Mouse (Mus musculus) cerebellum, postnatal 4 days (tissue): Measurements from ENCODE around the gene Sntb2.
"Not testable (repeated sequence)": the region's sequence is repeated elsewhere in the genome, so short reads cannot be mapped to it uniquely, and the experiment has no call there.

Source experiments
- DNase-seq, 2 experiments: peaks; one replicate each; pipeline ENCODE4 v3.0.0; 2022; ENCODE audit warnings: low spot score in 2 of 2, mixed read lengths in 1 of 2

The Sntb2 gene

DNA sequence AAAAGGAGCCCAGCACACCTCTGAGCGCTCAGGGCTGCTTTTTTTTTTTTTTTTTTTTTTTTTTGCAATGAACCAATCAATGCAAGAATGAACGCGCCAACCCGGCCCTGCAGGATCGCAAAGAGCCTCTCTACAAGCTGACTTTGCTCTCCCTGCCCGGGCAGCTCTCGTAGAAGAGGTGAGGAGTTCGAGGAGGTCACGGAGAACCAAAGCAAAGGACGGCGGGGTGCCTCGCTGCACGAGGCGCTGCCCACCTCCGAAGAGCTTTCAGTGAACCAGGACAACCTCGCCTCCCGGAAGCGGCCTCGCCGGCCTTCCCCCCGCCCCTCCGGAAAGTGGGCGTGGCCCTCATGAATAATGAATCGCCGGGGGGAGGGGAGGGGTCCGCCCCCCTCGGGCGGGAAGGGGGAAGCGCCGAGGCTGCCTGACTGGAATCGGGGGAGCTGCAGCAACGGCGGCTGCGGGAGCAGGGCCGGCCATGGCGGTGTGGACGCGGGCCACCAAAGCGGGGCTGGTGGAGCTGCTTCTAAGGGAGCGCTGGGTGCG is at the start of gene Sntb2:
Gene Sntb2 (plus strand): TSS at position 427 of the 546 bp plus-strand sequence.
- DNase-seq, result peak; percentile 76 to 93

DNA sequence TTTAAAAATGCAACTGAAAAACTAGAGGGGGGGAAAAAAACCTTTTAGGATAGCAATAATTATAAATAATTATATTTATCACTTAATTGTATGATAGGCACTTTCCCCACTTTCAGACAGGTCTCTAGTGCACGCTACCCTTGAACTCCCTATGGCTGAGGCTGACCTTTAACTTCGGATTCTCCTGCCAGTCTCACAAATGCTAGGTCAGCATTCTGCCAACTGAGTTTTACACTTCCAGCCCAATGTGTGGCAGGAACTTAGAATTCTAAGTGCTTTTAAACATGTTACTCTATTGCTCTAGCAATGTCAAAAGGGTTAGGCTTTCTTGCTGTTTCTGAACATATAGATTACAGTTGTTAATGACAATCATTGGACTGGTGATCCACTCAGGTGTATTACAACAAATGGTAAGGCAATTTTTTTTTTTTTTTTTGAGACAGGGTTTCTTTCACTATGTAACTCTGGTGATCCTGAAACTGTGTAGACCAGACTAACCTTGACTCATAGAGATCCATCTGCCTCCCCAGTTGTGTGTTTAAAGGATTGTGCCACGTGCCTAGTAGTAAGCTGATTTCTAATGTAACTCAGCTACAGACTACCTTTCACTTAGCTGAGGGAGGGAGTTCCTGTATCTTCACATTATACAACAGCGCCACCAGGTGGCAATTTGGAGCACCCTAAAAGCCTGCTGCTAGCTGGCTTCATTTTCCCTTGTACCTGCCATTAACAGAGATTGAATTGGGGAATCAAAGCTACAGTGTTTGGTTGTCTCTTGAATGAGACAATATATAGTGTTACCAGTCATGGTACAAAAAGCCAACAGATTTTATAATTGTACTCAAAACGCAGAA is 48.0 kb upstream of the Sntb2 start:
- peak; percentile 76 for DNase-seq

DNA sequence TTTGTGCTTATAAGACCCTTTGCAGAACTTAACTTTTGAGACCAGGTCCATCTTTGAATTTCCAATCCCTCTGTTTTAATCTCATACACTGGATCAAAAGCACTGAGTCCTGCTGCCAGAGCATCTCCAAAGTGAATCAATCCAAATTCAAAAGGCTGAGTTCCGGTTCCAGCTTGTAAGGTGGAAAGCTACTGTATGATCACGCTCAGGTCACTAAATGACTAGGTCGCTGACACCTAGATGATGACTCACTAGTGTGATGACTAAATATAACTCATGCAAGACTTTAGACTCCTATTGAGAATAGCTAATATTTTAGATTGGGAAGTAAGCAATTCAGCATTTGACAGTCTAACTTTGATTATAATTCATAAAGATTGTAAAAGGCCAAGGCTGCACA is 46.7 kb upstream of the Sntb2 start:
- no peak for DNase-seq

DNA sequence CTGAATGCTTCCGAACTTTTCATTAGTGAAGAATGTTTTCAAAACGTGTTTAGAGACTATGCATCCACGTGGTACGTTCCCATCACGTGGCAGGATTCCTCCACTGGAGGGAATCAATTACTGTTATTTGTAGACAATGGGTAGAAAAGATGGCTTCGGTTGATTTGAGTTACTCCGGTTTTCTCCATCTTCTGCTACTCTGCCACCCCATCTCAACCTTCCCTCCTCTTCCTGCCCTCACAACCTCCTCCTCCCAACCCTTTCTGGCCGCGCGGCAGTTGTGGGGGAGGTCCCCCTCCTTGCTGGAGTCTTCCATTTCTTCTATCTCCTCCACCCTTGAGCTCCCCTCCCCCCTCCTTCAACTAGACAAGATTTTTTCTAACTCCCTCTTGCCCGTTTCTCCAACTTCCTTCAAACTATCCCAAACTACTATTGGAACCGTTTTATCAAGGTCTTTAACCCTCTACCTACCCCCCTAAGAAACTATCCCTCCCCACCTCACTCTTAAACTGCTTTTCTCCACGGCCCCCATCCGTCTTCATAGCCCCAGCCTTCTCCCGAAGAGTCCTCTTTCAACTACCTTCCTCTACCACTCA is 43.2 kb upstream of the Sntb2 start:
- peak in 1 of 2 experiments; percentile 21 for DNase-seq

DNA sequence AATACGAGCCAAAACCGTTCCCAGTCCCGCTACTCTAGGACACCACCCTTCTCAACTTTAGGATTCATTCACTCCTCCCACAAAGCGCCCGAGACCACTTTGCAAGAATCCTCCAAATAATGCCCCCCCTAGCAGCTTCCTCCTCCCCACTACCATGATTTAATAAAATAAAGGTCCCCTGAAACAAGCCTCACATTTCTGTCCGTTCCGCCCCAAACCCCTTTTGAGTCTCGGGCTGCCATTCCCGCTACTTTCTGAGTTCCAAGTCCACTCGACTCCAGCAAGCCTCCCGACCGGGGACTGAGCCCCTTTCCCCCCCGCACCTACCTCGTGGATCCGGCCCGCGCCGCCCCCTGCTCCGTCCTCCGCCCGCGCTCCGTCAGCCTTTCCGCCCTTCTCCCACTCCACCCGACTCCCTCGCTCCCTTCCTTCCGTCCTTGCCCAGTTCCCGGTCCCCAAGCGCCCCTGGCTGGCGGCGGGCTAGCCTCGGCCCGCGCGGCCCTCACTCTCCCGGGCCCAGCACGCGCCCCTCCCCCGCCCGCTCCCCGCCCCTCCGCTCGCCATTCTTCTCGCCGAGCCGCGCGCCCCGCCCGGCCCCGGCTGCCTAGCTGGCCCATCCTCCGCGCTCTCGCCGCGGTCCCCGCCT is 42.6 kb upstream of the Sntb2 start:
- peak; percentile 39 to 65 for DNase-seq

DNA sequence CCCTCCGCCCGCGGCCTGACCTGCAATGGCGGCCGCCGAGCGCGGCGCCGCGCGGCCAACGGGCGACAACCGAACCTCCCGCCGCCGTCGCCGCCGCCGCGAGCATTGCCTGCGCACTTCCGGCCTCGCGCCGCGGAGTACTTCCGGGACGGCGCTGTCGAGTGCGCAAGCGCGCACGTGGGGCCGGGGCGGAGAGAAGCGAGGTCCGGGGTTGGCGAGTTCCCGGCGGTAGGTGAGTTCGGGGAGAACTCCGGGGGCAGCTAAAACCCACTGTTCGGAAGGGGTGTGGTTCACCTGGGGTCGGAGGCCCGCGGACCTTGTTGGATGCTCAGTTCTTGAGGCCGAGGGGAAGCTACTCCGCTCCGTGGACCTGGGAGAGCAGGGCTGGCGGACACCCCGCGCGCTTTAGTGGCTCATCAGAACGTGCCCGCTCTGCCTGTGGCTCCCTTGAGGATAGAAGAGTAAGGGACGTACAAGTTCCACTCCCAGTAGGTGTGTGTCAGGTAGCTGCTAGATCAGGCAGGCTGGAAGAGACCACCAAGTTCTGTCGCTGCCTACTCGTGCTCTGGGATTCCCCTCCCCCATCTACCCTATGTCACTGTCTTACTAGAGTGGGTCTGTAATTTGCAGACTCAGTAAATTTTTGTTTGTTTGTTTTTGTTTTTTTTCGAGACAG is 41.9 kb upstream of the Sntb2 start, which contains the start of gene Utp4:
Gene Utp4 (plus strand): TSS at position 156 of the 676 bp plus-strand sequence.
- peak; percentile 59 to 87 for DNase-seq

DNA sequence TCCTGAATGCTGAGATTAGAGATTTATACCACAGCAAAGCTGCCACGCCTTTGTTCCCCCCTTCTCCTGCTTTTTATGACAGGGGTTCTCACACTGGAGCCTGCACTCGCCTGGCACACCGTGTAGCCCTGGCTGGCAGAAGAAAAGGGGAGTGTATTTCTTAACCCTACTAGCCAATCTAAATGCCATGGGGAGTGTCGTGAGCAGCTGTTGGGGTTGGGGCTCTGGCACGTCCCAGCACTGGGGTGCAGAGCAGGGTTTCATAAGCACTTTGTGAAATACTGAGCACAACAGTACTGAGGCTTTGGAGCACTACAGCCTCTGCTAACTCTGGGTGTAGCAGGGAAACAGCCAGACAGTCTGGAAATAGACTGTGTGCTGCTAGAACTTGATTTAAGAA is 36.1 kb upstream of the Sntb2 start:
- DNase-seq, result no peak

DNA sequence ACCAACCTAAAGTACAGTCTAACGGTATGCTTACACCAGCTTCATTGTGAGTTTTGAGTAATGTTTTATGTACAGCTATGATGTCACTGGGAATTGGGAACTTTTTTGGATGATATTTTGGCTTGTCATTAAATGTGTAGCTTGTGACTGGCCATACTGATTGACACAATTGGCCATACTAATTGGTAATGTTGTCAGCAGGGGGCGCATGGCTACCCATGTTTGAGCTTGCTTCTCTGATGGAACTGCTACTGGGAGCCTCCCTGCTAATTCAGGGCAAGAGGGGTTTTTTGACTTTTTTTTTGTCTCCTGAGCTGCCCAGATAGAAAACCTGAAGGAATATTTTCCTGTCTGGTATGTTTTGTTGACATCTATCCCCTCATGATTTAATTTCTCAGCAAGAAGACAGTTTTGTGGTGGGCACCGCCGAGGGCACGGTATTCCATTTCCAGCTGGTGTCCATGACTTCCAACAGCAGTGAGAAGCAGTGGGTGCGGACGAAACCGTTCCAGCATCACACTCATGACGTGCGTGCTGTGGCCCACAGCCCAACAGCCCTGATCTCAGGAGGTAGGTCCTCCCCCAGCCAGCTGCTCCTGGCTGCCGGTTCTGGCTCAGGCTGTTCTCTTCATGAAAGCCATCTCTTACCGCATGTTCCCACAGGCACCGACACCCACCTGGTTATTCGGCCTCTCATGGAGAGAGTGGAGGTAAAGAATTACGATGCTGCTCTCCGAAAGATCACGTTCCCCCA is 29.6 kb upstream of the Sntb2 start:
- DNase-seq, result peak in 1 of 2 experiments; percentile 26

DNA sequence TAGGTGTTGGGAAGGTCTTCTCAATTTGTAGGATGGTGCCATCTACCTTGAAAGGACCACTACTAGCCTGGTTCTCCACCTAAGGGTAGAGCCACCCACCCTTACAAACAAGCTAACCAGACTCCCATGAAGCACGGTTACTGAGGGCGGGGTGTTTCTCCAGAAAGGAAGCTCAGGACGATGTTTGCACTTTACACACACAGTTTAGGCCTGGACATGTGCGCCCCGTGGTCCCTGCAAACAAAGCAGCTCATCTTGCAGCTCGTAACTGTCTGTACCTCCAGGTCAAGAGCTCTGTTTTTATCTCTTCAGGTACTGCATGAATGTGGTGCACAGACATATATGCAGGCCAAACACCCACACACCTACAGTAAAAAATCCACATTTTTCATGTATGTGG is 28.9 kb upstream of the Sntb2 start:
- no peak for DNase-seq

DNA sequence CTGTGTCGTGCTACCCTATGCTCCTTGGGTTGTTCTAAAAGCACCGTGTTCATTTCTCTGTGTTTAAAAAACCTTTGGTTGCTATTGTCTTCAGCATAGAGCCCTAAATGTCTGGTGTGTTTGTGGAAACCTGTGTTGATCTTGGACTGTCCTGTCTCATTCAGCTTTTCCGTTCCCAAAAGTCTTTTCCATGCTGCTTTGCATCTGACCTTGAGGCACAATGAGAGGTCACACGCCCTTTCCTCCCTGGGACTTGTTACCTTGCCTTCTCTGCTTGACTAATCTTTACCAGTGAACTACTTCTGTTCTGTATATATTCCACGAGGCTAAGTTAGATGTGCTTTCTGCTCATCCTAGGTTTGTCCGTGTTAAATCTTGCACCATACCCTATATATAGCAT is 28.1 kb upstream of the Sntb2 start:
- no peak for DNase-seq

DNA sequence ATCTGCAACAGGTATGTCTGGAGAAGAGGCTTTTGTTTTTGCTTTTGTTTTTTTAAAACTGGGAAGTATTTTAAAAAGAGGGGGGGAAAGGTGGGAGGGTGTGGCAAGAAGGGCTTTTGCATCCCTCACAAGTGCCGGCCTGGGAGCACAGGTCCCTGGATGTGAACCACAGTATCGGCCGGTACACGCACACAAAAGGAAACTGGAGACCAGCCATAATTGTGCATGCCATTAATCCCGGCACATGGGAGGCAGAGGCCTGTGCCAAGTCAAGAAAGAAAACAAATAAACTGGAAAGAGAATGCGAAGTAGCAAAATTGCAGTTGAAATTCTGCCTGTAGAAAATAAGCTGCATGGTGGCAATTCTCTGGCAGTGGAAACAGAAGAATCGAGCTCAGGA is 27.3 kb upstream of the Sntb2 start:
- DNase-seq, result no peak

DNA sequence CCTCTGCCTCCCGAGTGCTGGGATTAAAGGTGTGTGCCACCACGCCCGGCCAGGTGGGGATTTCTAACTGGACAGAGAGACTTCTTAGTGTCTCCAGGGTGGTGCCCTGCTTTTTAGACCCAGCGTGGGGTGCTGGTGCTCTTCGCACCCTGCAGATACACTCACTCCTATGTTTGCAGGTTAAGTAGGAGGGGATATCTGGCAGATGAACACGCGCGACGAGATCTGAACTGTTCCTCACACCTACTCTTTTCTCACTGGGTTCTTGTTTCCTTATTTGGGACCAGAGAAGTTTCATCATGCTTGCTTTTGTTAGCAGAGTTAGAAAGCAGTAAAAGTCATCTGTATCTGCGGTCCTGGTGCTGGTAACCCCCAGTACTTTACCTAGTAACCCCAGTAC is 21.9 kb upstream of the Sntb2 start:
- DNase-seq, result no peak

DNA sequence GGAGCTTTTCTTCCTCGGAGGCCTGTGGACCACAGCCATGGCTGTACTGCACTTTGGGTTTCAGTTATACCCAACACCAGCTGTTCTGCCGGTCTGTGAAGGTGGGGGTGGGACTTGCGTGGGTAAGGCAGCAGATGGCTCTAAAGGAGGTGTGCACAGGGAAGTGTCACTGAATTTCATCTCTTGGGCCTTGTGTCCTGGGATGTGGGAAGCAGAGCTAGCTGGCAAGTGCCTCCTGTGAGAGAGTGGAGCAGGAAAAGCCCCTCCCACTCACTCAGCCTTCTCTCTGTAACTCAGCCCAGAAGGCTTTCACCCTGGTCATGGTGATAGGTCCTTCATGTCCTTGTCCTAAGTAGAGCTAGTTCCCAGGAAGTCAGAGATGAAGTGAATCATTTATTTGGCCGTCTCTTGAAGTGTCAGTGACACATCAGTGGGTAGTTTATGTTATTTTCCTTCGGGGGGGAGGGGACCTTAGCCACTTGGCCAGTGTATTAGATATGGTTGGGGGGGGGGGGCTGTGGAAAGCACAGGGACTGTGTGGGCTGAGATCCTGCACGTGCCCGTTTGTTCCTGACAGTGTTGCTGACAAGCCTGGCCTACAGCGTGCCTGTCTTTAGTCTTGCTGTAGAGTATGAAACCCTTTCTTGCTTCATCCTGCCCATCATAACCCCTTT is 15.7 kb upstream of the Sntb2 start:
- DNase-seq, result no peak

DNA sequence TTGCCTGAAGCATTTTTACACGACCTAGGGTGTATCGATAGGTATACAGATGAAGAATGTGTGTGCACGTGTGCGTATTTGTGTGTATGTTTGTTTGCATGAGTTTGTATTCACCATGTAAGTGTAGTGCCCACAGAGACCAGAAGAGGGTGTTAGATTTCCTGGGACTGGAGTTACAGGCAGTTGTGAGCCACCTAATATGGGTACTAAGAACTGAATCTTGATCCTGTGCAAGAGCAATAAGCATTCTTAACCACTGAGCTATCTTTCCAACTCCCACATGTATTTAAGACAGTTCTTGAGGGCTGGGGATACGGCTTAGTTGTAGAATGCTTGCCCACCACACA is 15.2 kb upstream of the Sntb2 start:
- no peak for DNase-seq

DNA sequence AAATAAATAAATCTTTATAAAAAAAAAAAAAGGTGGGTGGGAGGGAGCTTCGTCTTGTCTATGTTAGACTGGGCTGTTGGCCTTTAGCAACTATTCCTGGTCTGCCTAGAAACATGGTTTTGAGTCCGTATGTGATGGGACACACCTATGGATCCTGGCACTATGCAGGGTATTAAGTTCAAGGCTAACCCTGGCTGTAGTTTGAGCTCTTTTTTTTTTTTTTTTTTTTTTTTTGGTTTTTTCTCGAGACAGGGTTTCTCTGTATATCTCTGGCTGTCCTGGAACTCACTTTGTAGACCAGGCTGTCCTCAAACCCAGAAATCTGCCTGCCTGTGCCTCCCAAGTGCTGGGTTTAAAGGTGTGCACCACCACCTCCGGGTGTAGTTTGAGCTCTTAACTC is 11.5 kb upstream of the Sntb2 start:
- DNase-seq, result no peak

DNA sequence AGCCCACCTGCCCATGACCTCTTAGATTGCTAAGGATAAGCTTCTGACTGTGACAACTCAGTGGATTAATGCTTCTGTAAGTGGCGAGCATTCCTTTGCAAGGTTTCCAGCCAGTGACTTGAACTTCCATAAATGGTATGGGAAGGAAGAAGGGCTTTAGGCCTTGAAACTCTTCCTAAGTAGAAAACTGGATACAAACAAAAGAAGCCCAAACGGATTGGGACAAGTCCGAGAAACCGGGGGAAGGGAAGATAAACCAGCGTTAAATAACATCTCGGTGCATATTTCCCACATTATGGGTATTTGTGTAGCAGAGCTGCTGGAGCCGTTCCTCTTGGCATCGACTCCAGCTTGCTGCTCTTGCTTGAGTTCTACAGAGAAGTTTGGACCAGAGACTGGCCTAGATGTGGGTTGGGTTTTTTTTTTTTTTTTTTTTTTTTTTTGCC is 10.6 kb upstream of the Sntb2 start:
- no peak for DNase-seq

DNA sequence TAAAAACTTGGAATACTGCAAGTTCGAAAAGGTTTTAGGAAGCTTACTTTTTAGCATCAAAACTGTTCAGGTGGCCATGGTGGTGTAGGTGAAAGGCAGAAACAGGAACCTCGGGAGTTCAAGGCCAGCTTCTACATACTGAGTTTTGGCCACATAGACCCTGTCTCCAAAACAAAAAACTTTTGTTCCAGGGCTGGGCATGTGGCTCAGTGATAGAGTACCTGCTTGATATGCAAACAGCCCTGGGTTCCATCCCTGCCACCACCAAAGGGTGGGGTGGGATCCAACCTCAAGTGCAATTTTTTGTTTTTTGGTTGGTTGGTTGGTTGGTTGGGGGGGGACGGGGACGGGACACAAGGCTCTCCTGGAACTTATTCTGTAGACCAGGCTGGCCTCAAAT is 10.1 kb upstream of the Sntb2 start:
- DNase-seq, result no peak

DNA sequence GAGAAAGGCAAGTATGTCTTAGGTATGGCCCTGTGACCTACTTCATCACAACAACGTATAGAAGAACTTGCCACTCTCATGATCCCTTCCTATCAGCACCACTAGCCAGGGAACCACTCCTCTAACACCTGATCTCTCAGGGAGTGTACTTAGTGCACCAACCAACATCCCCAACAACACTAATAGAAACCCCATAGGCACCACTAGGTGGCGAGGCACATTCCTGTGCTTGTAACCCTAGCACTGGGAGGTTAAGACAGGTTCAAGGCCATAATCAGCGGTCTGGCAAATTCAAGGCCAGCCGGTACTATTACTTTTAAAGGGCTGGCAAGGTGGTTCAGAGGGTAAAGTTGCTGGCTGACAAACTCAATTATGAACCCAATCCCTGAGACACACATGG is 8.3 kb upstream of the Sntb2 start:
- DNase-seq, result no peak

DNA sequence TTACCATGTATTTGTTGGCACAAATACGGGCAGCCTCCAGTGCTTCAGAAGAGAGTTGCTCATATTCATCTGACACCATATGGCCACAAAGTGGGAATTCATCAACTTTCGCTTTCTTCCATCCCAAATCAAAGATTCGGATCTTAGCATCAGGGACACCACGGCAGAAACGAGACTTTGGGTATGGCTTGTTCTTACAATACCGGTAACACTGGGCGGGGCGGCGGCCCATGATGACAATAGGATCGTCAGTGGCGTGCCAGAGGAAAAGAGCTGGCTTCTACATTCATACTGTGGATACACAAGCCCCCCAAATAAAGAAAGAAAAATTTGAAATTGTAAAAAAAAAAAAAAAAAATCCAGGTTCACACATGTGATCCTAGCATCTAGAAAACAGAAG is 7.4 kb upstream of the Sntb2 start:
- not testable (repeated sequence) for DNase-seq

DNA sequence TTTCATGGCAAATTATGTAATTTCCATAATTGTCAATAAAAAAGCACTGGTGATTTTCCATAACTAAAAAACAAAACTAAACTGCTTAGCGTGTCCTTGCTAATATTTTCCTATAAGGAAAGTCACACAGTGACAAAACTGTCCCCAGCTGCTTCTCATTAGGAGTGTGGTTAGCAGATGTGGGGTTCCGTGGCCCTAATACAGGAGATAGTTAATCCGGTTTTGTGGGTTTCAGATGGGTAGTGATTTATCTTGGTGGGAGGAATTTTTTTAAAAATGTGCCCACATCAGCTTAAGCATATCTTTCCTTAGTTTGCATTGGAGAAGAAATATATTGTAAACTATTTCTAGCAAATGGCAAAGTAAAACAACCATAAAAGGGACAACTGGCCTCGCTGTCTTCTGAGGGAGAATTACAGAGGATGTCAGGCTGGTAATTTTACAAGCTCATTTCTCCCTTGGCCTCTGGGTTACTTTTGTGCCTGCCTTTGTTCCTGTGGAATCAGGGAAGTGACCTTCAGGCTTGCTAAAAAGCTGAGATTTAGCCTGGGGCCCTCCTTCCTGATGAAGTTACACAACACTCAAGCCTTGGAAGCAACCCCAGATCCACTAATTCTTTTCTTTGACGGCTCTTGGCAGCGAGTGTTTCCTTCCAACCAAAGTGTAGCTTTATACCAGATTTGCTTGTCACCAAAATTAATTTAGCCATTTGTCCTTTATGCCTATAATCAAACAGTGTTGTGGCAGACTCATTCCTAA is 6.2 kb upstream of the Sntb2 start:
- no peak for DNase-seq
